Mouse (Mus musculus) hindbrain, embryonic 10.5 days (tissue): ENCODE measurements at regions not wholly inside any gene's neighbourhood (a gene's known extent, or its start where the extent isn't known, plus 50 kb on each side); places are given as distances from the start of the nearest gene placed in this dataset.
"Not testable (repeated sequence)": the region's sequence is repeated elsewhere in the genome, so short reads cannot be mapped to it uniquely, and the experiment has no call there.

Experiments
- DNase-seq: peaks from one replicate; pipeline ENCODE4 v3.0.0-alpha.2; 2017; ENCODE audit warnings: low spot score
- H3K27ac ChIP-seq: fragments of 300-500 bp; sonication (generic); 2 replicates; pipeline ENCODE4 v1.5.1; 2016; ENCODE audit warnings: mild to moderate bottlenecking, moderate library complexity
- H3K27me3 ChIP-seq: fragments of 300-500 bp; sonication (generic); 2 replicates; pipeline ENCODE4 v1.6.1; 2016; ENCODE audit warnings: mild to moderate bottlenecking; ENCODE audit not compliant: poor library complexity, insufficient read depth, severe bottlenecking
- H3K36me3 ChIP-seq: fragments of 300-500 bp; sonication (generic); 2 replicates; pipeline ENCODE4 v1.6.1; 2016; ENCODE audit warnings: mild to moderate bottlenecking, moderate library complexity
- H3K4me1 ChIP-seq: fragments of 300-500 bp; sonication (generic); replicated peaks from 2 replicates; pipeline ENCODE4 v1.6.1; 2016; ENCODE audit warnings: mild to moderate bottlenecking
- H3K4me3 ChIP-seq: fragments of 300-500 bp; sonication (generic); 2 replicates; pipeline ENCODE4 v1.5.1; 2016; ENCODE audit warnings: mild to moderate bottlenecking, moderate library complexity
- H3K9me3 ChIP-seq: fragments of 300-500 bp; sonication (generic); 2 replicates; pipeline ENCODE4 v1.6.1; 2016; ENCODE audit warnings: mild to moderate bottlenecking, moderate library complexity
- WGBS: fragments of 180-500 bp; shearing (Covaris S2); methylation state at CpG from one replicate; pipeline ENCODE4 v1.1.7; 2016; 5-methylcytosine and 5-hydroxymethylcytosine counted together

DNA sequence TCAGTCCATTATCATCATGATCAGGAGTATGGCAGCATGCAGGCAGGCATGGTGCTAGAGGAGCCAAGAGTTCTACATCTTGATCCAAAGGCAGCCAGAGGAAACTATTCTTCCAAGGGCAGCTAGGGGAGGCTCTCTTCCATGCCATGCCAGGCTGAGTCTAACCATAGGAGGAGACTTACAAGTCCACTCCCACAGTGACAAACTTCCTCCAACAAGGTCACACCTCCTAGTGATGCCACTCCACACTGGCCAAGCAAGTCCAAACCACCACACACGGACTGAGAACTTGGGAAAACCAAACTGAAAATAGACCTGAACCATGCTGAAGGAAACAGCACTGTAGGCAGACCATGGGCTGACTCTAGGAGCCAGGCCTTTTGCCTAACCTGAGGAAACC is 197.4 kb downstream of the Prex1 start:
- no peak overlapping the region for H3K4me3 ChIP-seq
- no peaks in the 10 kb centered on the region for H3K9me3 ChIP-seq
- DNase-seq: no peak
- 74% methylated on average over 1 of the region's 1 CpGs for WGBS
- H3K27ac ChIP-seq: peak overlapping the region; percentile 84
- H3K27me3 ChIP-seq: peaks cover 67% of the 10 kb centered on the region
- no peaks in the 10 kb centered on the region for H3K36me3 ChIP-seq
- peaks cover 49% of the 10 kb centered on the region for H3K4me1 ChIP-seq

DNA sequence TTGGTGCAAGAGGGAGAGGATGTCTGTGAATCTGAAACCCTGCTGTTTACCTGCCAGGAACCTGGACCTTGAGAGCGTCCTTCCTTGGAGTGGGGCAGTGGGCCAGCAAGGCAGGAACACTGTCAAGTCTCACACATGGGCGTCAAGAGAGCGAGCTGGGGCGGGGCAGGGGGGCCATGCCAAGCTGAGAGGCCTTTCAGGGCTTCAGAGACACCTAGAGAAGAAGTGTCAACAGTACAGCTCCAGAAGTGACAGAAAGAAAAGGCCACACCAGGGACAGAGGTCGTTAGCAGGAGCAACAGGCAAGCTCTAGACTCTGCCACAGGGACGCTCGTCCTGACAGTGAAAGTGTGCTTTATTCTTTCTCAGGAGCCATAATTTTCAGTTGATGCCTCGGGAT is 199.0 kb downstream of the Prex1 start:
- no peak for DNase-seq
- 64% methylated on average over 8 of the region's 8 CpGs for WGBS
- Histone ChIP-seq H3K4me1 (peaks cover 60% of the 10 kb centered on the region), H3K9me3 (no peaks in the 10 kb centered on the region), H3K4me3 (no peak overlapping the region), H3K36me3 (no peaks in the 10 kb centered on the region), H3K27me3 (peaks cover 61% of the 10 kb centered on the region), H3K27ac (no peak overlapping the region)

GRCm38 (mm10) chr2:166512488-166512887 is 201.1 kb downstream of the Prex1 start:
- WGBS: 69% methylated on average over 8 of the region's 8 CpGs
- peaks cover 58% of the 10 kb centered on the region for H3K4me1 ChIP-seq
- no peaks in the 10 kb centered on the region; the same call in 1 of the 2 replicates for H3K36me3 ChIP-seq
- H3K27ac ChIP-seq: no peak overlapping the region
- peaks cover 45% of the 10 kb centered on the region for H3K27me3 ChIP-seq
- DNase-seq: no peak
- H3K4me3 ChIP-seq: no peak overlapping the region
- peaks cover 11% of the 10 kb centered on the region for H3K9me3 ChIP-seq

GRCm38 (mm10) chr2:166511477-166511876 is 202.2 kb downstream of the Prex1 start:
- 94% methylated on average over 3 of the region's 3 CpGs for WGBS
- H3K36me3 ChIP-seq, DNase-seq, H3K4me3 ChIP-seq: not testable (repeated sequence)
- 0 out of 2 replicates have a peak overlapping the region, but pooled peaks have one; percentile 4 for H3K27ac ChIP-seq
- peaks cover 48% of the 10 kb centered on the region for H3K4me1 ChIP-seq
- H3K9me3 ChIP-seq: peaks cover 11% of the 10 kb centered on the region
- H3K27me3 ChIP-seq: peaks cover 42% of the 10 kb centered on the region

- no peaks in the 10 kb centered on the region; the same call in 1 of the 2 replicates for H3K36me3 ChIP-seq
- H3K9me3 ChIP-seq: peaks cover 11% of the 10 kb centered on the region
- 80% methylated on average over 4 of the region's 4 CpGs for WGBS
- H3K27ac ChIP-seq: peak overlapping the region; percentile 66; the same call in 1 of the 2 replicates
- H3K4me3 ChIP-seq: no peak overlapping the region
- peaks cover 44% of the 10 kb centered on the region for H3K4me1 ChIP-seq
- DNase-seq: no peak
- H3K27me3 ChIP-seq: peaks cover 35% of the 10 kb centered on the region
Measured at GRCm38 (mm10) chr2:166510776-166511175, 202.9 kb downstream of the Prex1 start.

- no peak overlapping the region for H3K4me3 ChIP-seq
- peaks cover 11% of the 10 kb centered on the region for H3K9me3 ChIP-seq
- WGBS: 77% methylated on average over 10 of the region's 10 CpGs
- peak overlapping the region; percentile 66; the same call in 1 of the 2 replicates for H3K27ac ChIP-seq
- peaks cover 49% of the 10 kb centered on the region for H3K4me1 ChIP-seq
- no peaks in the 10 kb centered on the region; the same call in 1 of the 2 replicates for H3K36me3 ChIP-seq
- DNase-seq: no peak
- peaks cover 24% of the 10 kb centered on the region for H3K27me3 ChIP-seq
Measured at GRCm38 (mm10) chr2:166509591-166509990, 204.0 kb downstream of the Prex1 start.

DNA sequence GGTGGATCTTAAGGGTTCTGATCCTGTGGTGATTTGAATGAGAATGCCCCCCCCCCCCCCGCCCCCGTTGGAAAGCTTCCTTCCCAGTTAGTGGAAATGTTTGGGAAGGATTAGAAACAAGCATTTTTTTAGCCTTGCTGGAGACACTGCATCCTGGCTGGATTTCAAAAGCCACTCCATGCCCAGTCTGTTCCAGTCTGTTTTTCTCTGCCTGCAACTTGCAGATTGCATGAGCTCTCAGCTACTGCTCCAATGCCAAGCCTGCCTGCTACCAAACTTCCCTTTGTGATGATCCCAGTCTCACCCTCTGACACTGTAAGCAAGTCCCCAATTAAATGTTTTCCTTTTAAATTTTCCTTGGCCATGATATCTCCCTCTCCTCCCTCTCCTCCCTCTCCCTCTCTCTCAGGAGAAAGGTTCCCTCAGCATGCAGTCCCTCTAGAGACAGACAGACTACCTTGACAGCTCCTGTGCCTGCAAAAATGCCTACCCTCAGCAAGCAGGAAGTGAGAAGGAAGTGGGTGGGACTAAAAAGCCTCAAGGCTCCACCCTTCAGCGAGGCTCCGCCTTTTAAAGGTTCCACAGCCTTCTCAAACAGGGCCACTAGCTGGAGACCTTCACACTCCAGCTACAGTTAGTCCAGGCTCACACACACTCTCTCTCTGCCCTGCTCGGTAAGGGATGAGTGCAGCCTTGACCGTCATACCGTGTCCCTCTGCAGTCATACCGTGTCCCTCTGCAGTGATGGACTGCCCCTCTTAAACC is 204.8 kb downstream of the Prex1 start:
- 81% methylated on average over 8 of the region's 8 CpGs for WGBS
- DNase-seq: no peak
- peaks cover 53% of the 10 kb centered on the region for H3K4me1 ChIP-seq
- peaks cover 16% of the 10 kb centered on the region for H3K27me3 ChIP-seq
- no peak overlapping the region for H3K4me3 ChIP-seq
- peak overlapping the region; percentile 66; the same call in 1 of the 2 replicates for H3K27ac ChIP-seq
- H3K9me3 ChIP-seq: peaks cover 11% of the 10 kb centered on the region
- H3K36me3 ChIP-seq: no peaks in the 10 kb centered on the region; the same call in 1 of the 2 replicates

- 56% methylated on average over 9 of the region's 9 CpGs for WGBS
- no peak for DNase-seq
- Histone ChIP-seq H3K27ac (peak overlapping the region; percentile 62), H3K9me3 (peaks cover 11% of the 10 kb centered on the region), H3K27me3 (peaks cover 3% of the 10 kb centered on the region), H3K4me3 (no peak overlapping the region), H3K36me3 (no peaks in the 10 kb centered on the region; the same call in 1 of the 2 replicates), H3K4me1 (peaks cover 33% of the 10 kb centered on the region)
Measured at GRCm38 (mm10) chr2:166505309-166505708, 208.3 kb downstream of the Prex1 start.

DNA sequence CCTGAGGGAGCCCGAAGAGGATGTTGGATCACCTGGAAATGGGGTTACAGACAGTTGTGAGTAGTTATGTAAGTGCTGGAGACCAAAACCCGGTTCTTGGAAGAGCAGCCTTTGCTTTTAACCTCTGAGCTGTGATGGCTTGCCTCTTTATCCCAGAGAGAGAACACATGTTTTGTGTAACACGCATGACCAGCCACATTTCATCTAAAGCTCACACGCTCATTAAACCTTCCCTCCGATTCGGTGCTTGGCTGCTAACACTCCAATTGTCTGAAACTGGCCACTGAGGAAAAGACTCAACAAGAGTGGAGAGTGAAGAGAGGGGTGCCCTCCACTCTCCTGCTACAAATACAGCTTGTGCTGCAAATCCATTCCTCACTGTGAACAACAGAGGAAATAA is 210.0 kb downstream of the Prex1 start:
- peak overlapping the region; percentile 50 for H3K27ac ChIP-seq

GRCm38 (mm10) chr2:166492895-166493294 is 220.7 kb downstream of the Prex1 start:
- Histone ChIP-seq H3K27ac (no peak overlapping the region), H3K9me3 (no peaks in the 10 kb centered on the region), H3K36me3 (no peaks in the 10 kb centered on the region), H3K4me3 (no peak overlapping the region), H3K27me3 (no peaks in the 10 kb centered on the region), H3K4me1 (peaks cover 58% of the 10 kb centered on the region)
- 88% methylated on average over 12 of the region's 12 CpGs for WGBS
- DNase-seq: no peak

More for the DNA sequence above, 210.0 kb downstream of the Prex1 start:
- Histone ChIP-seq H3K36me3 (no peaks in the 10 kb centered on the region), H3K9me3 (peaks cover 14% of the 10 kb centered on the region; the same call in 1 of the 2 replicates), H3K4me3 (no peak overlapping the region), H3K4me1 (peaks cover 24% of the 10 kb centered on the region), H3K27me3 (no peaks in the 10 kb centered on the region; the same call in 1 of the 2 replicates)
- WGBS: 78% methylated on average over 6 of the region's 6 CpGs
- DNase-seq: no peak

GRCm38 (mm10) chr2:166492421-166492820 is 221.2 kb downstream of the Prex1 start:
- peaks cover 63% of the 10 kb centered on the region for H3K4me1 ChIP-seq
- no peaks in the 10 kb centered on the region for H3K36me3 ChIP-seq
- H3K4me3 ChIP-seq: no peak overlapping the region
- no peak overlapping the region for H3K27ac ChIP-seq
- 74% methylated on average over 12 of the region's 12 CpGs for WGBS
- DNase-seq: no peak
- no peaks in the 10 kb centered on the region for H3K9me3 ChIP-seq
- H3K27me3 ChIP-seq: no peaks in the 10 kb centered on the region

- Histone ChIP-seq H3K36me3 (no peaks in the 10 kb centered on the region), H3K4me1 (peaks cover 68% of the 10 kb centered on the region), H3K27me3 (no peaks in the 10 kb centered on the region), H3K9me3 (no peaks in the 10 kb centered on the region), H3K27ac (peak overlapping the region; percentile 42), H3K4me3 (no peak overlapping the region)
- DNase-seq: no peak
- WGBS: 74% methylated on average over 6 of the region's 6 CpGs
Measured at GRCm38 (mm10) chr2:166491861-166492260, 221.8 kb downstream of the Prex1 start.

DNA sequence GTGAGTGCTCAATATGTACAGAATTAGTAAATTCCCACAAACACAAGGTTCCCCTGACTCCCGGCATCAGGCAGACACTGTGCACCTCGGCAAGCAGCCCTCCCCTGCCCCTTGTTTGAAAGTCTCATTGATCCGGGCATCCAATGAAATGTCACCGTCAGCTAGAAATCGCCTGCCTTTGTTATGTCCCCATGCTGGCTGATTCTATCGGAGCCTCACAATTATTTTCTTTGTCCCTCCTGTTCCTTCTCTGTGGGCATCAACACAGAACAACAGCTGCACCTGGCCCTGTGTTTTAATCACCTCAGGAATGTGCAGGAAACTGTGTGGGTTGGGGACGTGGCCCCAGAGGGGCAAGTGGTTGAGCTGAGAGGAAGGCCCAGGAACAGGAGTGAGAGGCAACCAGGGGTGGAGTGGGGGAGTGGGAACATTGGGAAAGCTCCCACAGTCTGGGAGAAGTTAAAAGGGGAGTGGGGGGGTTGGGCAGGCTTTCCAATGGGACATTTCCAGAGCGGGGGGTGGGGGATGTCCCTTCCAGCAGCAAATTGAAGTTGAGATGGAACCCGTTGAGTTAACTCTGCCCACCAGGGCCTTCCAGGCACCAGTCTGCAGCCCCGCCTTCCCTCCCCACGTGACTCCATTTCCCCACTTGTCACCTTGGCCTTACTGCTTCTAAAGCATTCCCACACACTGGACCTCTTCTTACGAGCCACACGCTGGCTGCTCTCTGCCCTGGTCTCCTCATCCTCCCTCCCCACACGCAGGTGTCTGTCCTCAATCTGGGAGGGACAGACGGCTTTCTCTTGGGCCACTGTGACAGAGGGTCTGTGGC is 224.4 kb downstream of the Prex1 start:
- Histone ChIP-seq H3K27ac (peak overlapping the region; percentile 91), H3K27me3 (no peaks in the 10 kb centered on the region), H3K36me3 (no peaks in the 10 kb centered on the region), H3K4me1 (peaks cover 90% of the 10 kb centered on the region), H3K4me3 (no peak overlapping the region), H3K9me3 (no peaks in the 10 kb centered on the region)
- 25% methylated on average over 15 of the region's 15 CpGs for WGBS
- DNase-seq: peak; percentile 59
